Mouse (Mus musculus): ENCODE measurements around the gene Pdlim7. TPM values are rescaled to one million over a fixed set of nuclear protein-coding genes. Genes with fewer than 3 reads are reported as not detected.

Pdlim7 gene
- polyA plus RNA-seq, 2 experiments = 137 to 162 TPM

GRCm38 (mm10) chr13:55527834-55528772 lies 14.6 kb upstream of the Pdlim7 start:
- no peak overlapping the region for H3K4me3 ChIP-seq (replicated peaks; ENCODE audit: low read length)
- H3K9ac ChIP-seq (ENCODE audit: low read depth, low read length, severe bottlenecking) = no peak overlapping the region
- no peak for ATAC-seq (ENCODE audit: low FRiP score, low read depth)
- H3K4me1 ChIP-seq (ENCODE audit: control insufficient read depth, insufficient read depth, low read length) = no peaks in the 10 kb centered on the region
- no peaks in the 10 kb centered on the region for H3K27me3 ChIP-seq (ENCODE audit: control insufficient read depth, insufficient read depth, low read length)
- no peak overlapping the region for H3K4me2 ChIP-seq (replicated peaks; ENCODE audit: low read depth, low read length, severe bottlenecking)
- peaks cover 37% of the 10 kb centered on the region for H3K36me3 ChIP-seq (ENCODE audit: control insufficient read depth, insufficient read depth, low read length)
- 0 out of 2 replicates have a peak overlapping the region, but pooled peaks have one; percentile 9 for H3K27ac ChIP-seq (replicated peaks; ENCODE audit: low read depth, low read length)
- 79% methylated on average over 18 of the region's 18 CpGs for WGBS
- no peak for DNase-seq (ENCODE audit: low spot score)
- no peaks in the 10 kb centered on the region for H3K9me3 ChIP-seq (ENCODE audit: control insufficient read depth, low read length)
- no peak for TF ChIP-seq POLR2A (IDR thresholded peaks at IDR 0.05; ENCODE audit: borderline replicate concordance, extremely low read depth, insufficient read depth, insufficient read length)

DNA sequence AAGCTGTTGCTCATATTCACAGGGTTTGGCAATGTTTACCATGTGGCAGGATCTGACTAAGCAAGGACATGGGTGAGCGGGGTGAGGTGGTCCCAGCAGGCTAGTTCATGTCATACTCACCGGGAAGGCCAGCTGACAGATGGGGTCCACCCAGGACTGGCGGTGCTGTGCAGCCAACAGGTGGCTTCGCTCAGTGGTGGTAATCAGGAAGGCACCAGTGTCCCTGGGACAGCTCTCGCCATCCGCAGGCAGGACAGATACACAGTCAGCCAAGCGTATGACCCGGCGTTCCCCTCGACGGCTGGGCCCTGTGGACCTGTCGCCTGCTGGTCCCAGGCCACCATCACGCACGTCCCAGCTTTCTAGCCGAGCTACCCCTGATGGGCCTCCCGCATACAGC lies 13.7 kb upstream of the Pdlim7 start:
- H3K27me3 ChIP-seq (ENCODE audit: control insufficient read depth, insufficient read depth, low read length) = no peaks in the 10 kb centered on the region
- peaks cover 30% of the 10 kb centered on the region for H3K36me3 ChIP-seq (ENCODE audit: control insufficient read depth, insufficient read depth, low read length)
- TF ChIP-seq POLR2A (IDR thresholded peaks at IDR 0.05; ENCODE audit: borderline replicate concordance, extremely low read depth, insufficient read depth, insufficient read length) = no peak
- no peak overlapping the region for H3K27ac ChIP-seq (replicated peaks; ENCODE audit: low read depth, low read length)
- WGBS = 79% methylated on average over 16 of the region's 16 CpGs
- DNase-seq (ENCODE audit: low spot score) (no peak), ATAC-seq (ENCODE audit: low FRiP score, low read depth) (no peak)
- H3K4me3 ChIP-seq (replicated peaks; ENCODE audit: low read length) = no peak overlapping the region
- no peak overlapping the region for H3K4me2 ChIP-seq (replicated peaks; ENCODE audit: low read depth, low read length, severe bottlenecking)
- no peaks in the 10 kb centered on the region for H3K9me3 ChIP-seq (ENCODE audit: control insufficient read depth, low read length)
- H3K4me1 ChIP-seq (ENCODE audit: control insufficient read depth, insufficient read depth, low read length) = no peaks in the 10 kb centered on the region
- no peak overlapping the region for H3K9ac ChIP-seq (ENCODE audit: low read depth, low read length, severe bottlenecking)

- Histone ChIP-seq H3K4me3 (replicated peaks; ENCODE audit: low read length) (no peak overlapping the region), H3K36me3 (ENCODE audit: control insufficient read depth, insufficient read depth, low read length) (peaks cover 18% of the 10 kb centered on the region), H3K9me3 (ENCODE audit: control insufficient read depth, low read length) (no peaks in the 10 kb centered on the region), H3K27me3 (ENCODE audit: control insufficient read depth, insufficient read depth, low read length) (no peaks in the 10 kb centered on the region), H3K9ac (ENCODE audit: low read depth, low read length, severe bottlenecking) (no peak overlapping the region), H3K27ac (replicated peaks; ENCODE audit: low read depth, low read length) (no peak overlapping the region), H3K4me1 (ENCODE audit: control insufficient read depth, insufficient read depth, low read length) (no peaks in the 10 kb centered on the region), H3K4me2 (replicated peaks; ENCODE audit: low read depth, low read length, severe bottlenecking) (no peak overlapping the region)
- TF ChIP-seq POLR2A (IDR thresholded peaks at IDR 0.05; ENCODE audit: borderline replicate concordance, extremely low read depth, insufficient read depth, insufficient read length) = no peak
- no peak for ATAC-seq (ENCODE audit: low FRiP score, low read depth)
- no peak for DNase-seq (ENCODE audit: low spot score)
- WGBS = 78% methylated on average over 16 of the region's 16 CpGs
These were observed 12.5 kb upstream of the Pdlim7 start for GRCm38 (mm10) chr13:55525733-55526553.

DNA sequence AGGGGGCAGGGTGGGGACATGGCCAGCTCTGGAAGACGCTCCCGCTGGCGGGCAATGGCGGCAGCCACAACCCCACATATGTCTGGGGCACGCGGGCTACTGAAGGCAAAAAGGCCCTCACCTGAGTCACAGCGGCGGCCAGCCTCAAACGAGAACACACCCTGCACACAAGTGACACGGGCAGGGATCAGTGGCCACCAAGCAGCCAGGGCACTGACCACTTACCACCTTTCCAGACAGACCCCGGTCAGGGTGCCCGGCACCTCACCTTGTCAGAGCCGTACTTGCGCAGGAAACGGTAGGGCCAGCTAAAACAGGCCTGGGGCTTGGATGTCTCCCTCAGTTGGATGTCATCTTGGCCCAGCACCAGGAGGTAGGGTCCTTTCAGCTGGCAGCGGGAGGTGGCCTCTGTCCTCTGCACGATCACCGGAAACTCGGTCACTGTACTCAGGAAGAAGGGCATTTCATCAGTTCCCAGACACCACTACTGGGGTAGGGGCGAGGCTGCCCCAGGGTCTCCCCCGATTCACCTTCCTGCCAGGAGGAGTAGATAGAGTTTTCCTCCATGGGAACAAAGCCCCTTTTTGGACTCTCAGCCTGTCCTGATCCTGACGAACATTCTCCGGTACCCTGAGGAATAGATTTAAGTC lies 10.6 kb upstream of the Pdlim7 start:
- Histone ChIP-seq H3K36me3 (ENCODE audit: control insufficient read depth, insufficient read depth, low read length) (peaks cover 1% of the 10 kb centered on the region; the same call in 1 of the 2 replicates), H3K9me3 (ENCODE audit: control insufficient read depth, low read length) (no peaks in the 10 kb centered on the region), H3K4me2 (replicated peaks; ENCODE audit: low read depth, low read length, severe bottlenecking) (no peak overlapping the region), H3K4me1 (ENCODE audit: control insufficient read depth, insufficient read depth, low read length) (no peaks in the 10 kb centered on the region), H3K27ac (replicated peaks; ENCODE audit: low read depth, low read length) (no peak overlapping the region), H3K27me3 (ENCODE audit: control insufficient read depth, insufficient read depth, low read length) (no peaks in the 10 kb centered on the region), H3K9ac (ENCODE audit: low read depth, low read length, severe bottlenecking) (no peak overlapping the region), H3K4me3 (replicated peaks; ENCODE audit: low read length) (no peak overlapping the region)
- ATAC-seq (ENCODE audit: low FRiP score, low read depth) (no peak), DNase-seq (ENCODE audit: low spot score) (no peak)
- WGBS = 89% methylated on average over 23 of the region's 23 CpGs
- no peak for TF ChIP-seq POLR2A (IDR thresholded peaks at IDR 0.05; ENCODE audit: borderline replicate concordance, extremely low read depth, insufficient read depth, insufficient read length)

DNA sequence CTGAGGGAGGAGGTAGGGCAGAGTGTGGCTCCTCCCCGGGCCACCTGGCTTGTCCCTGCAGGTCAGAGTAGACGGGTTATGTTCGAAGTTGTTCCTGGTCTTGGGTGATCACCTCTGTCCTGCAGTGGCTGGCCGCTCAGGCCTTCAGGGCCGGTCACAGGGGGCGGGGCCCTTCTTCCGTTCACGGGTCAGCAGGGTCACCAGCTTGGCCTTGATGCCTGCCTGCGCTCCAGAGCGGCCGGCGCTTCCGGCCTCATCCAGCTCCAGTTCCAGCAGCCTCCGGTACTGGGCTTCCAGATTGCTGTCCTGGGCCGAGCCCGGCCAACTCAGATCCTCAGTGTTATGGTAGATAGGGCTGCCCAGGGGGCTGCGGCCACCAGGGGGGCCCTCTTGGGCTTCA lies 9.8 kb upstream of the Pdlim7 start:
- no peak overlapping the region for H3K4me3 ChIP-seq (replicated peaks; ENCODE audit: low read length)
- H3K9me3 ChIP-seq (ENCODE audit: control insufficient read depth, low read length) = no peaks in the 10 kb centered on the region
- no peaks in the 10 kb centered on the region for H3K36me3 ChIP-seq (ENCODE audit: control insufficient read depth, insufficient read depth, low read length)
- ATAC-seq (ENCODE audit: low FRiP score, low read depth) (no peak), DNase-seq (ENCODE audit: low spot score) (no peak)
- no peak for TF ChIP-seq POLR2A (IDR thresholded peaks at IDR 0.05; ENCODE audit: borderline replicate concordance, extremely low read depth, insufficient read depth, insufficient read length)
- 57% methylated on average over 17 of the region's 17 CpGs for WGBS
- no peaks in the 10 kb centered on the region for H3K4me1 ChIP-seq (ENCODE audit: control insufficient read depth, insufficient read depth, low read length)
- no peak overlapping the region for H3K9ac ChIP-seq (ENCODE audit: low read depth, low read length, severe bottlenecking)
- no peaks in the 10 kb centered on the region for H3K27me3 ChIP-seq (ENCODE audit: control insufficient read depth, insufficient read depth, low read length)
- no peak overlapping the region for H3K27ac ChIP-seq (replicated peaks; ENCODE audit: low read depth, low read length)
- H3K4me2 ChIP-seq (replicated peaks; ENCODE audit: low read depth, low read length, severe bottlenecking) = no peak overlapping the region

Measured in limb, embryonic 14.5 days (tissue).